Mouse (Mus musculus): ENCODE results near the gene Dixdc1. TPM values are rescaled to one million over a fixed set of nuclear protein-coding genes. Genes with fewer than 3 reads are reported as not detected.

The Dixdc1 gene
- total RNA-seq, 1 experiment from 2014 or later = 0.57 TPM

Other genes with a start within 250 kb of the Dixdc1 start
- gene Plet1, start 245.0 kb downstream of the Dixdc1 start, total RNA-seq (2017) = not detected in 3 replicates
- gene Pts, start 210.8 kb downstream of the Dixdc1 start, total RNA-seq (2017) = 81.1 to 126 TPM (median 108 TPM) in 3 replicates
- 8.6 to 26.9 TPM (median 10.2 TPM) in 3 replicates for gene Il18, start 184.7 kb downstream of the Dixdc1 start, total RNA-seq (2017)
- 1.1 to 1.9 TPM (median 1.5 TPM) in 3 replicates for gene Bco2, start 184.3 kb downstream of the Dixdc1 start, total RNA-seq (2017)
- not detected in 3 replicates for gene Tex12, start 178.2 kb downstream of the Dixdc1 start, total RNA-seq (2017)
- 89.9 to 129 TPM (median 106 TPM) in 3 replicates for gene Sdhd, start 135.7 kb downstream of the Dixdc1 start, total RNA-seq (2017)
- 95.8 to 107 TPM (median 98.7 TPM) in 3 replicates for gene Timm8b, start 135.6 kb downstream of the Dixdc1 start, total RNA-seq (2017)
- 2.2 TPM in 1 of 3 replicates, not detected in the others for gene Pih1d2, start 122.2 kb downstream of the Dixdc1 start, total RNA-seq (2017)
- gene Nkapd1, start 122.1 kb downstream of the Dixdc1 start, total RNA-seq (2017) = 22.0 to 44.9 TPM (median 38.8 TPM) in 3 replicates
- 19.0 to 26.5 TPM (median 26.5 TPM) in 3 replicates for gene Dlat, start 79.7 kb downstream of the Dixdc1 start, total RNA-seq (2017)
- not detected in 3 replicates for gene 2310030G06Rik, start 7.0 kb upstream of the Dixdc1 start, total RNA-seq (2017)
- gene Cryab, start 11.8 kb upstream of the Dixdc1 start, total RNA-seq (2017) = not detected in 3 replicates
- not detected in 3 replicates for gene Hspb2, start 12.8 kb upstream of the Dixdc1 start, total RNA-seq (2017)
- 6.5 to 16.5 TPM (median 8.1 TPM) in 3 replicates for gene Fdxacb1, start 28.7 kb upstream of the Dixdc1 start, total RNA-seq (2017)
- 10.3 to 16.5 TPM (median 11.1 TPM) in 3 replicates for gene Alg9, start 35.5 kb upstream of the Dixdc1 start, total RNA-seq (2017)
- 13.2 to 26.7 TPM (median 16.7 TPM) in 3 replicates for gene 1110032A03Rik, start 36.0 kb upstream of the Dixdc1 start, total RNA-seq (2017)
- 19.3 to 41.0 TPM (median 25.7 TPM) in 3 replicates for gene Ppp2r1b, start 105.8 kb upstream of the Dixdc1 start, total RNA-seq (2017)

Measured in monocyte, adult 5-6 weeks (primary cell).